Mouse (Mus musculus) liver, embryonic 11.5 days (tissue): ENCODE results near the gene Kalrn. TPM values are rescaled to one million over a fixed set of nuclear protein-coding genes. Genes with fewer than 3 reads are reported as not detected.

Experiments
- ATAC-seq: fragments of 200-750 bp; cut with Nextera tagmentation; replicated peaks from 2 replicates; pipeline ENCODE4 v1.8.0; 2017; ENCODE audit warnings: moderate number of reproducible peaks, mild to moderate bottlenecking, moderate TSS enrichment, moderate library complexity; ENCODE audit not compliant: low FRiP score
- DNase-seq: peaks from one replicate; pipeline ENCODE4 v3.0.0-alpha.2; 2017; ENCODE audit warnings: low spot score
- H3K27ac ChIP-seq: fragments of 300-500 bp; sonication (generic); 2 replicates; pipeline ENCODE4 v1.5.1; 2014; ENCODE audit warnings: mild to moderate bottlenecking, low read depth, low read length, control low read depth
- H3K27me3 ChIP-seq: fragments of 300-500 bp; sonication (generic); replicated peaks from 2 replicates; pipeline ENCODE4 v1.6.1; 2014; ENCODE audit warnings: low read length, mixed read lengths; ENCODE audit not compliant: control insufficient read depth, insufficient read depth
- H3K36me3 ChIP-seq: fragments of 300-500 bp; sonication (generic); 2 replicates; pipeline ENCODE4 v1.6.1; 2014; ENCODE audit warnings: mild to moderate bottlenecking, low read length, moderate library complexity, mixed read lengths; ENCODE audit not compliant: control insufficient read depth, insufficient read depth
- H3K4me1 ChIP-seq: fragments of 300-500 bp; sonication (generic); replicated peaks from 2 replicates; pipeline ENCODE4 v1.6.1; 2014; ENCODE audit warnings: low read length, mixed read lengths; ENCODE audit not compliant: control insufficient read depth, insufficient read depth
- H3K4me2 ChIP-seq: fragments of 300-500 bp; sonication (generic); 2 replicates; pipeline ENCODE4 v1.6.1; 2014; ENCODE audit warnings: mild to moderate bottlenecking, control low read depth, moderate library complexity
- H3K4me3 ChIP-seq: fragments of 300-500 bp; sonication (generic); 2 replicates; pipeline ENCODE4 v1.5.1; 2014; ENCODE audit warnings: low read depth, low read length, control low read depth
- H3K9ac ChIP-seq: fragments of 300-500 bp; sonication (generic); 2 replicates; pipeline ENCODE4 v1.6.1; 2014; ENCODE audit warnings: low read depth, low read length, control low read depth
- H3K9me3 ChIP-seq: fragments of 300-500 bp; sonication (generic); 2 replicates; pipeline ENCODE4 v1.6.1; 2016; ENCODE audit warnings: low read length, inconsistent platforms, mixed read lengths; ENCODE audit not compliant: control insufficient read depth
- WGBS: fragments of 180-500 bp; shearing (Covaris S2); extraction: QIAGEN DNeasy Blood & Tissue Kit; methylation state at CpG from one replicate; pipeline ENCODE4 v1.1.7; 2014; 5-methylcytosine and 5-hydroxymethylcytosine counted together
- polyA plus RNA-seq: library from polyadenylated mRNA; unstranded; fragments of >200 nt; fragmentation: Nextera tagmentation; extraction: Ambion mirVana; gene quantifications from 2 replicates; pipeline ENCODE4 v1.2.1, GENCODE M21; 2014

The Kalrn gene
- polyA plus RNA-seq, 1 experiment from 2014 or later = 25.1 TPM

DNA sequence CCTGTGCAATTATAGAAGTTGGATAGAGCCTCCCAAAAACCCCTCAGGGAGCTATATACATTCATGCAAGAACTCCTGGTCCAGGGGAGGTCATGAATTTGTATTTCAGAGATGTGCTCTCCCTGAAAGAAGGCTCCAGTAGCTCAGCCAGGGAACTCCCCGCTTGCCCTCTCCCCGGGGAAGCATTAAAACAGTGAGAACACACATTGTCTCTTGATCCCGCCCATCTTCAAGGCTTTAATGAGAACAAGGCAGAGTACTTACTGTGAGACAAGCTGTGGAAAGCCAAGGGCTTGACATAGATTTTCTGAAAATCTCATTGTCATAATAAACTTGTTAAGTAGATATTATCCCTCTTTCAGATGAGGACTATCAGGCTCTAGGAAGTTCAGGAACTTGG lies 155.4 kb downstream of the Kalrn start:
- no peak overlapping the region for H3K27ac ChIP-seq
- H3K9ac ChIP-seq = no peak overlapping the region
- H3K4me2 ChIP-seq = no peak overlapping the region
- no peak overlapping the region for H3K4me3 ChIP-seq
- H3K4me1 ChIP-seq = peaks cover 9% of the 10 kb centered on the region; the same call in 1 of the 2 replicates
- no peaks in the 10 kb centered on the region for H3K9me3 ChIP-seq
- H3K36me3 ChIP-seq = no peaks in the 10 kb centered on the region
- H3K27me3 ChIP-seq = no peaks in the 10 kb centered on the region
- no peak for ATAC-seq
- DNase-seq = no peak
- 51% methylated on average over 3 of the region's 3 CpGs for WGBS

DNA sequence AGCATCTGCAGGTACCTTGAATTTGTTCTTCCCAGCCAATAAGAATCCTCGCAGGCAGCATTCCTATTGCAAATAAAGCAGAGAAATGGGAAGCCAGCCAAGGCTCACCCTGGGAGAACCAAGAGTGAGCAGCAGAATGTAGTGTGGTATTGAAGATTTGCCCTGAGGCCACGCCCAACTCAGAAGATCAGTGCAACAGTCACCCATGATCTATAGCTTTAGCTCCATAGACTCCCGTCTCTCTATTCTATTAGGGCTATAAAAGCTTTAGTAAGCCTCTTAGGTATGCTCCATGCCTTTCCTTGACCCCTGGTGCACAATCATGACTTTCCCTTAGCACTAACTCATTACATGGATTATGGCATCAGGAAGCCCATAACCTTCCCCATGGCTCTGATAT lies 155.9 kb downstream of the Kalrn start:
- H3K27ac ChIP-seq = no peak overlapping the region
- no peaks in the 10 kb centered on the region for H3K36me3 ChIP-seq
- H3K4me2 ChIP-seq = no peak overlapping the region
- H3K4me1 ChIP-seq = peaks cover 9% of the 10 kb centered on the region; the same call in 1 of the 2 replicates
- ATAC-seq (no peak), DNase-seq (no peak)
- 76% methylated on average over 3 of the region's 3 CpGs for WGBS
- no peak overlapping the region for H3K4me3 ChIP-seq
- no peaks in the 10 kb centered on the region for H3K27me3 ChIP-seq
- no peaks in the 10 kb centered on the region for H3K9me3 ChIP-seq
- H3K9ac ChIP-seq = no peak overlapping the region

DNA sequence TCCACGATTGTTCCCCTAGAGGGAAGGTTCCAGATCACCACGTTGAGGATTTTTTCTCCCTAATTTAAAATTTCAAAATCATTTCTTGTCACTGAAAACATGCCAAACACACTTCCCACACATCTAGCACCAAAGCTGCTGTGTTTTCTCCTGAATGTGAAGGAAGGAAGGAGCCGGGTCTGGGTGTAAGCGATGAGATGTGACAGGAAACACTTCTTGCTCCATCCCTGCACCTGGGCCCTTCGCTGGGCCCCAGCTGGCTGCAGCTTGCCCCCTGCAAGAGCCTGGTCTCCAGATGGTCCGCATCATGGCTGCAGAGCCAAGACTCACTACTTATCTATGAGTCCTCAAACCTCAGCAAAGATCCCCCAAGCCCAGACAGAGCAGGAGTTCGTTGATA lies 158.8 kb downstream of the Kalrn start:
- no peak overlapping the region for H3K27ac ChIP-seq
- WGBS = 46% methylated on average over 7 of the region's 7 CpGs
- no peak for DNase-seq

DNA sequence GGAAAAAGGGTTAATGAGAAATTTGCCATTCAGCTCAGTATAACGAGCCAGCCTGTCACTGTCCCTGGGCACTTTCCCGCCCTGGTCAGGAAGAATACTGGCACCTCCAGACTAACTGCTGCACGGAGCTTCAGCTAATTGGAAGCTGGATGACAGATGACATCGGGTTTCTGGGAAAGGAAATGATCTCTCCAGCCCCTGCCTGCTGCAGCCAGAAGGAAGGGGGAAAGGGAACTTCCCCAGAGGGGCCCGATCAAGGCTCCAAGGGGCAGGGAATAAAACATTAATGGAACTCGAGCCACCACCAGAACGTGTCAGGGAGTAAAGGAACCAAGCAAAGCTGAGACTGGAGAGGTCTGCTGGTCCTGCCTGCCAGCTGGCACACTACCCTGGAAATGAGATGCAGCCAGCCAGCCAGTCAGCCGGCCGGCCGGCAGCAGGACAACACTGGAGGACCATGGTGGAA lies 159.4 kb downstream of the Kalrn start:
- Histone ChIP-seq H3K36me3 (no peaks in the 10 kb centered on the region), H3K27me3 (no peaks in the 10 kb centered on the region), H3K9me3 (no peaks in the 10 kb centered on the region), H3K27ac (no peak overlapping the region), H3K4me3 (no peak overlapping the region), H3K9ac (no peak overlapping the region), H3K4me1 (0 out of 2 replicates have a peak, but pooled peaks cover 2% of the 10 kb centered on the region), H3K4me2 (no peak overlapping the region)
- 42% methylated on average over 10 of the region's 10 CpGs for WGBS
- no peak for ATAC-seq
- DNase-seq = no peak

More for the DNA sequence above, 158.8 kb downstream of the Kalrn start:
- Histone ChIP-seq H3K27me3 (no peaks in the 10 kb centered on the region), H3K4me2 (no peak overlapping the region), H3K4me3 (no peak overlapping the region), H3K36me3 (no peaks in the 10 kb centered on the region), H3K4me1 (0 out of 2 replicates have a peak, but pooled peaks cover 2% of the 10 kb centered on the region), H3K9ac (no peak overlapping the region), H3K9me3 (no peaks in the 10 kb centered on the region)
- ATAC-seq = no peak

DNA sequence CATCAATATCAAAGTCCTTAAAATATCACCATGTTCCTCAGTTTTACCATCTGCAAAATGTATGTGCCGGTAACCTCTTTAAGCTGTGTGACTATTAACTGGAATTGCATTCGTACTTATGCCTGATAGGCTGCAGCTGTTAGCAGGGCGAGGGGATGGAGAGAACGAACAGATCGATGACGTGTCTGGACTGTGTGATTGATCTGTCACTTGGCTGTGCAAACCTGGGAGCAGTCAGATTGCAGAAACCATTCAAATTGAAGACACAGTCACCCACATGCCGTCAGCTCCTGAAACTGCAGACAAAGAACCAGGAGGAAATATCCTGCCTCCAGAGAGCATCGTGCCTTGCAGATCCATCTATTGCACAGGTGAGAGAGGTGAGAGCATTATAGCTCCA lies 166.3 kb downstream of the Kalrn start:
- no peaks in the 10 kb centered on the region for H3K27me3 ChIP-seq
- 72% methylated on average over 8 of the region's 8 CpGs for WGBS

DNA sequence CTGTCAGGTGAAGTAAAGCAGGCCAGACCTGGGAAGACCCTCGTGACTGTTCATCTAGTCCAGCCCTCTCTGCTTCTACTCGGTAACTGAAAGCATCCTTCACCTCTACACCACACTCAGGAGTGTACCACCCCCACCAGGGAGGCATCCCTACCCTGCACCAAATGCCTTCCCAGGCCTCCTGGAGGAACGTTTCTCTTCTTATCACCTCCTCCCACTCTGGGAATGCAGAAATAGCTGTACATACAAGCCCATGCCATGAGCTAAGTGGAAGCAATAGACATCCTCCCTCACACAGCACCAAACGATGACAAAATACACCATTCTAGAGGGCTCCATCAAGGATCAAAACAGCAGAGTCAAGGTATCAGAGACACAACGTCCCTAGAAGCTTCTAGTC lies 168.2 kb downstream of the Kalrn start:
- Histone ChIP-seq H3K9me3 (no peaks in the 10 kb centered on the region), H3K27ac (no peak overlapping the region), H3K27me3 (no peaks in the 10 kb centered on the region), H3K4me3 (no peak overlapping the region), H3K36me3 (no peaks in the 10 kb centered on the region), H3K4me2 (no peak overlapping the region), H3K4me1 (no peaks in the 10 kb centered on the region), H3K9ac (no peak overlapping the region)
- ATAC-seq (no peak), DNase-seq (no peak)
- 50% methylated on average over 5 of the region's 5 CpGs for WGBS

More for the DNA sequence above, 166.3 kb downstream of the Kalrn start:
- no peaks in the 10 kb centered on the region for H3K4me1 ChIP-seq
- H3K4me3 ChIP-seq = no peak overlapping the region
- H3K4me2 ChIP-seq = no peak overlapping the region
- H3K36me3 ChIP-seq = no peaks in the 10 kb centered on the region
- H3K27ac ChIP-seq = no peak overlapping the region
- DNase-seq (no peak), ATAC-seq (no peak)
- no peak overlapping the region for H3K9ac ChIP-seq
- no peaks in the 10 kb centered on the region for H3K9me3 ChIP-seq

DNA sequence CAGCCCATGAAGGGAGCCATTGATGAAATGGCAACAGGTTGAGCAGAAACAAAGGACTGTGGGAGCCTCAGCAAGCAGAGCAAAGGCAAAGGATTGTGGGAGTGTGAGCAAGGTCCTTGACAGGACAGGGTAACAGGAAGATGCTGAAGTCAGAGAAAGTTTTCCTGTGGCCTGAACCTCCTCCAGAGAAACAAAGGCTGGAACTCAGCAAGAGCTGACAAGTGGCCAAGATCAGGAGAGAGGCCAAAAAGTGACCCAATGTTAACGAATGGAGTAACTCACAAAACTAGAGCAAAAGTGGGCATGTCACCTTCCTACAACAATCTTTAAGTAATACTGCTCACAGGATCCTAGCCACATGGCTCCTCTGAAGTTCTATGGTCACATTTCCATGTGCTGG lies 172.1 kb downstream of the Kalrn start:
- ATAC-seq (no peak), DNase-seq (no peak)
- Histone ChIP-seq H3K36me3 (no peaks in the 10 kb centered on the region), H3K4me2 (no peak overlapping the region), H3K27me3 (no peaks in the 10 kb centered on the region), H3K4me3 (no peak overlapping the region), H3K27ac (no peak overlapping the region), H3K4me1 (no peaks in the 10 kb centered on the region), H3K9me3 (no peaks in the 10 kb centered on the region), H3K9ac (no peak overlapping the region)
- WGBS = 79% methylated on average over 1 of the region's 1 CpGs

DNA sequence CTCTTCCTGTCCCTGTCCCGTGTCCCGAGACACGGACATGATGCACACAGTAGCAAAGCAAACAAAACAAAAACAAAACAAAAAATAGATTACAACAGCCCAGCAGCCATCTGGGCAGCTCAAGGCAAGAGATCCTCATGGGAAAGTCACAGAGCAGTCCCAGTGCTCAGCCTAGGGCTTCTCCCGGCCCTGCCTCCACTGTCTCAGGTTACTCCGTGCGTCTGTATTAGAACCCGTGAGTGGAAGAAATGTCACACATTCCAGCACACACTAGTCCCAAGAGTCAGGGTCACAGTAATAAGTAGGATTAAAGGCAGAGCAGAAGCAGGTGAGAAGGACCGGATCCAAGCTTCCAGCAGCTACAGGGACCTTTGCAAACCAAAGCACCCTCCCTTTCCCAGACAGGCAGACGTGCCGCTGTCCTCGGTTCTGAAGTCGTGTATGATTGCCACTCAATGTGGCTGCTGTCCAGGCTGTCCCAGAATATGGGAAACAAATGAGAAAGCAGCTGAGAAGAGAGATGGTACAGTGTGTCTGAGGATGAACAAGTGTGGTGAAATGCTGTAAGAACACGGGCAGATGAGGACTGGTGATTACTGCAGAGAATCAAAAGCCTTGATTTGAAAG lies 173.1 kb downstream of the Kalrn start:
- peak; percentile 46 for DNase-seq
- WGBS = 43% methylated on average over 13 of the region's 13 CpGs
- H3K9me3 ChIP-seq = no peaks in the 10 kb centered on the region
- H3K4me3 ChIP-seq = no peak overlapping the region
- no peak overlapping the region for H3K4me2 ChIP-seq
- no peaks in the 10 kb centered on the region for H3K36me3 ChIP-seq
- H3K4me1 ChIP-seq = no peaks in the 10 kb centered on the region
- H3K27ac ChIP-seq = no peak overlapping the region
- no peak overlapping the region for H3K9ac ChIP-seq
- no peak for ATAC-seq
- no peaks in the 10 kb centered on the region for H3K27me3 ChIP-seq

DNA sequence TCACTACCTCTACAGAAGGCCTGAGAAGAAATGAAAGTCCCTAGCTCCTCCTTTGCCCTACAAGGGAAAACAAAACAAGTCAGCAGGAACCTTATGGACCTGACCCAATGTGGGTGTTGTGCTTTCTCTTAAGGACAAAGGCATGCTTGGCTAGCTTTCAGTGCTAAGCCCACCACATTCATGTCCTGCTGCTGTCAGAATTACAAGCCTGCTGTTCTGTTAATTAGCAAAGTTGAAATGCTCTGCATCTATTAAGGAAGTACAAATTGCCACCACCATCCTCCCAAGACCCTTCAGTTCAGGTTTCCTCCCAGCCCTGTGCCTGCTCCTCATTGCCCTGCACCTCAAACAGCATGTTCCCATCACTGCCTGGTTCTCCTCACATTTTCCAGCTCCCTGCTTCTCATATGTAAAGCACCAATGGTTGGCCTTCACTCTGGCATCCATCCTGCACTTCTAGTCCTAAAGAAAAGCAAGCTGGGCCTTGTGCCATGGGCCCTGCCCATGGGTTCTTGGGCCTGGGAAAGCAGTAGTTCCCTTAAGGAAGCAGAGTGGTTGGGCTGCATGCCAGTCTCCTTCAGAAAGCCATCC lies 178.0 kb downstream of the Kalrn start:
- no peak for DNase-seq

More for the DNA sequence above, 178.0 kb downstream of the Kalrn start:
- no peak overlapping the region for H3K27ac ChIP-seq
- H3K4me1 ChIP-seq = no peaks in the 10 kb centered on the region
- no peak for ATAC-seq
- H3K4me3 ChIP-seq = no peak overlapping the region
- no peak overlapping the region for H3K9ac ChIP-seq
- H3K36me3 ChIP-seq = no peaks in the 10 kb centered on the region
- no peak overlapping the region for H3K4me2 ChIP-seq
- H3K9me3 ChIP-seq = no peaks in the 10 kb centered on the region
- H3K27me3 ChIP-seq = no peaks in the 10 kb centered on the region
